Mouse (Mus musculus) lung, postnatal 10 days (tissue): ENCODE results near the gene Msh3.
"Not testable (repeated sequence)": the region's sequence is repeated elsewhere in the genome, so short reads cannot be mapped to it uniquely, and the experiment has no call there.

Experiments used
- DNase-seq: peaks from one replicate; pipeline ENCODE4 v3.0.0; 2021

Msh3 gene

GRCm38 (mm10) chr13:92354456-92355271 is at the start of gene Msh3, which contains the start of gene Dhfr:
Gene Msh3 (minus strand): TSS chr13:92355003.
Gene Dhfr (plus strand): TSS chr13:92354726.
- DNase-seq, result peak; percentile 98

DNA sequence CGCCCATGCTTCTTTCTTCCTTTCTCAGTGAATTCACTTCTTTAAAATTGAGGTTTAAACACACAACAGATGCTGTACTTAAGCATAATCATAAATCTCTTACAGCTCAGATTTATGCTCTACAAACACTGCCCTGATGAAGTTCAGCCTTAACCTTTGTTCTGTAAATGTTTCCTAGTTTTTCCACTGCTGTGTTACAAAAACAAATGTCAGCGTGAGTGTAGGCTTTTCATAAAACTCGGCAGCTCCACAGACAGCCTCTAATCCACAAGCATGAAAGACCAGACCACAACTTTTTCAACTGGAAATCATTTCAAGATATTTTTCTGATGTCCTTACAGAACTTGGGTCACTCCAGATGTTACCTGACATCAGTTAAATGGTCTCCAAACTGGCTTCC is 48.7 kb upstream of the Msh3 start:
- no peak for DNase-seq

DNA sequence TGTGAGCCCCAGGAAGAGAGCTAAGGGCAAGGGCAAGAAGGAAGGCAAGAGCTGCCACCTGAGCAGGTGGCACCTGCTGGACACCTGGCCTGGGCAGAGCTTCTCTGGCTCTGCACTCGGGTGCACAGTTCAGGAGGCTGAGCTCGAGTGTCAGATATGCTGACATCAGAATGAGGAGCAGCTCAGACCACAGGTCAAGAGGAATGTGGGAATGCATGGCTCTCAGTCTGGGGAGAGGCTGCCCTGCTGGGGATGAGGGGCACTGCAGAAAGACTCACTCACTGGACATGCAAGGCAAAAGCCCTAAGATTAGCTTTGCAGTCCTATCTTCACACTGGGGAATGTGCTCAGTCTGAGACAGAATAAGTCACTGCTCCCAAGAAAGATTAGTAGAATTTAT is 47.3 kb upstream of the Msh3 start:
- DNase-seq, result peak; percentile 8

GRCm38 (mm10) chr13:92398491-92399384 is 43.9 kb upstream of the Msh3 start:
- no peak for DNase-seq

DNA sequence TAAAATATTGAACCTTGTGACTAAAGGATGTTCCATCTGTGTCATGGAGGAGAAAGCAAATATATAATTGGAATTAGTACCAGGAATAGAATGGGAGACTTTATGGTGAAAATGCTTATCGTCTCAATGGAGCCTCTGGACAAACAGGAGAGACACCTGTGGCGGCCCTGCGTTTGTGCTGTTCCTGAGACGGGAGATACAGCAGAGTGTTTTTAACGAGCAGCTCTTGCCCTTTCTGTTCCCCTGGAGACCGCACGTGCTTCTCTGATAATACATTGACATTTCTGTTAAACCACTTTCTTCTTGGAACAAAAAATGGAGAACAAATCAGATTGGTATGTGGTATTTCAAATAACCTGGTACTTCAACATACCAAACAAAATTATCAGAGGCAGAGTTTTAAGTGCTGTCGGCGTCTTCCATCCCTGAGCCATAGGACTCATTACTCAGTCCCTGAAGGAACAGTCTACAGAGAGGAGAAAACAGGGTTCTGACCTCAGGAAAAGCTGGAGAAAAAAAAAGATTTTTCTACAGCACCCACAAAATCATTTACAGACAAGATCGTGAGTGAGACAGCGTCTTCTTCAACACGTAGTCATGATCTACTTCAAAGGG is 38.4 kb upstream of the Msh3 start:
- no peak for DNase-seq

- DNase-seq, result no peak
These were observed 32.6 kb upstream of the Msh3 start for GRCm38 (mm10) chr13:92387367-92387766.

- not testable (repeated sequence) for DNase-seq
These were observed 16.7 kb upstream of the Msh3 start for GRCm38 (mm10) chr13:92371466-92371865.

DNA sequence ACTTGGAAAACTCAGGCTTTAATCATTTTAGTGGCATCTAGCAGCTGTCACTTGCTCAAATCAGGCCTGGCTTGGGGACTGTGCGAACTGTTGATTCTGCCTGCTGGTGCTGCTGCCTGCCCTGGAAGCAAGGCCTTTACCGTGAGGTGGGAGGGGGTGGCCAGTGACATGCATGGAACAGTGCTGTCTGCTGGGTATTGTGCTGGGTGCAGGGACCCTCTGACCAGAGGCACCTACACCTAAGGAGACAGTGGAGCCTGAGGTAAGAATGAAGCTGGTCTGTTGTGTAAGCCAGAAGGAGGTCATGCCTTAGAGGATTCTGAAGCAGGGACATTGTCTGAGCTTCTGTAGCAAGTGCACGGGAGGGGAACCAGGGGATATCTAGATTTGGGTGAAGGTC is 16.0 kb upstream of the Msh3 start:
- no peak for DNase-seq

DNA sequence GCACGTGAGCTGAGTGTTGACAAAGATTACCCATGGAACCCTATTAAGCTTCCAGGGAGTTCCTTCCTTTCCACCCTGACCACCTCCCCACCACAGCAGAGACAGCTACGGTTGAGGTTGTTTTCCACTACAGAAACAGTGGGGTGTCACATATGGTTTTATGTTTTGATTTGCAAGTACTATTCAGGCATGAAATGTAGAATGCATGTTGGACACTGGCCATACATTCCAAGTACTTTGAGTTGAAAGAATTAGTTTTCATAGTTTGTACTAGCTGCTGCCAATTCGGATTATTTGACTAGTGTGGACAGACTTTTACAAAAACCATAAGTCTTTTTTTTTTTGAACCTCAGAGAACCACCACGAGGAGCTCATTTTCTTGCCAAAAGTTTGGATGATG is 10.5 kb upstream of the Msh3 start:
- DNase-seq, result no peak

GRCm38 (mm10) chr13:92361609-92362008 is 6.8 kb upstream of the Msh3 start:
- DNase-seq, result no peak

- DNase-seq, result no peak
These were observed 2.8 kb upstream of the Msh3 start for GRCm38 (mm10) chr13:92357644-92358043.

- no peak for DNase-seq
These were observed 1.6 kb upstream of the Msh3 start for GRCm38 (mm10) chr13:92356376-92356775.

- no peak for DNase-seq
These were observed 455 bp upstream of the Msh3 start for GRCm38 (mm10) chr13:92355272-92355643.

GRCm38 (mm10) chr13:92353956-92354355 is 847 bp downstream of the Msh3 start:
- peak; percentile 7 for DNase-seq

DNA sequence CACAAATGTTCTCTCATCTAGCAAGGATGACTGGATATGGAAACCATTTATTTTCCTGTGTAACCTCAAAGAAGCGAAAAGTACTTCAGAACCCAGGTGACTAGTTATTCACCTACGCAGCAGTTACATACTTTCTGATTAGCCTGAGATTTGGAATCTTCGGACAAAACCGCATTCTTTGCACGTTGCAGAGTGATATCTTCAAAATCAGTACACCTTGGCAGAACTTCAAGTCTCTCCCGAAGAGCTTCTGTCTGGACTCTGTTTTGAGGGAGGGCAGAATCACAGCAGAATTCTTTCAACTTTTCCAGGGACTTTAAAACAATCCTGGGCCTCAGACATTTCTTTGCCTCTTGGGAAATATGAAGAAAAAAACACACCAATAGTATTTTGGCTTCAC is 3.7 kb downstream of the Msh3 start:
- DNase-seq, result no peak

DNA sequence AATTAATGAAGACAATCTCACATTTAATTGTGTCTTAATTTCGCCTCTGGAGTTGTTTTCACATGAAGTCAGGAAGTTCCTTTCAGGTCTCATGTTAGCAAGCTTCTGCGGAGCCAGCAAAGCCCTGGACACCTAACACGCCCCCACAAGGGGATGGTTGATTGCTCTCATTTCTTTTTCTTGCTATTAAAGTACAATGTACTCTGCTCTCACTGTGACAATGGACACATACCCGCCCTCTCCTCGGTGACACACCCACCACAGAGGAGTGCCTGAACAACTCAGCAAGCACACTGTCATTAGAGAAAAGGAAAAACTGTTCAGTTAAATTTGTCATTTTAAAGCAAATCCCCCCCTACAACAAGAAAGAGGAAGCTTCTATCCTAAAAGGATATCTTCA is 8.5 kb downstream of the Msh3 start:
- DNase-seq, result no peak

GRCm38 (mm10) chr13:92344033-92344432 is 10.8 kb downstream of the Msh3 start:
- no peak for DNase-seq

DNA sequence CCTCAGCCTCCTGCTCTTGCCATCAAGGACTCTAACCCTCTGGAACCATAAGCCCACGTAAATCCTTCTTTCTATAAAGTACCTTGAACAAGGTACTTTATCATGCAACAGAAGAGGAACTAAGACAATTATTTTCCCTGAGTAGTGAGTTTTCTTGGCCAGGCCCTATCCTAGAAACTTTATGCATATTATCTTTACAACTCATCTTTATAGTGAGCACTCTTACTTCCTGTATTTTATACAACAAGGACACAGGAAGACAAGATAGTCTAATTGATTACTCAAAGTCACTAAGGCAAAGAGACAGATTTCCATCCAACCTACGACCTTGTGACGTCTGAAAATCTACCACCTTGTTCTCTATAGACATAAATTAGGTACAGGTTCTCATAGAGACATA is 15.0 kb downstream of the Msh3 start:
- DNase-seq, result no peak

DNA sequence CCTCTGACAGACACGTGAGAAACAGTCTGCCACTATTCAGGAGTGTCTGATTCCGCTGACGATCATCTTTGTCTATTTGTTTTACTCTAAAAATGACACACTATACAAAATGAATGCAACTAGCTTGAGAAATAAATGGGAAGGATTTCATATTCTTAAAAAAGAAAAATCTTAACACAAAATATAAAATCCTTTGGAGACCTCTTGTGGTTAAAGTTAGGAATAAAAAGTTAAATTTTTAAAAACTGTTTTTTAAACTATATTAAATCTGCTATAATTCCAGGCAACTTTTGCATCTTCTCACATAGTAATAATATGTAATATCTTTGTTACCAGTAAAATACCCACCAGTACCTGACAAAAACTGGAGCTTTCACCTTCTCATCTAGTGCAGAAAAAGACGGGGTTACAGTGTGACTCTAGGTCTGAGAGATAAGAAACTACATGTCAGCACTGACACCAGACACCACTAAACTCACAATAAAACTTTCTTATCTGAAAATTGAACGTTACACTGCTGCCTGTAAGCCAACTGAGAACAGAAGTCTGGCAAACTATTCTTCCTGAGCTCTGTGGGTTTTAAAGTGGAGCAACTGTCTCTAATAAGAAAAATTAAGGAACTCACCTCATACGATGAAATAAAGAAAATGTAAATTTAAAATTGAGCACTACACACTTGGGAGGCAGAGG is 16.9 kb downstream of the Msh3 start:
- no peak for DNase-seq

- DNase-seq, result no peak
These were observed 17.9 kb downstream of the Msh3 start for GRCm38 (mm10) chr13:92336857-92337256.

- DNase-seq, result no peak
These were observed 22.5 kb downstream of the Msh3 start for GRCm38 (mm10) chr13:92332103-92332879.

GRCm38 (mm10) chr13:92330621-92331020 is 24.2 kb downstream of the Msh3 start:
- no peak for DNase-seq
